Mouse (Mus musculus): ENCODE measurements around the gene Gm7942. TPM values are rescaled to one million over a fixed set of nuclear protein-coding genes. Genes with fewer than 3 reads are reported as not detected.
"Not testable (repeated sequence)": the region's sequence is repeated elsewhere in the genome, so short reads cannot be mapped to it uniquely, and the experiment has no call there.

The Gm7942 gene
- polyA plus RNA-seq (2016; fragmentation: Nextera tagmentation; extraction: Ambion mirVana), result not detected in 2 replicates

DNA sequence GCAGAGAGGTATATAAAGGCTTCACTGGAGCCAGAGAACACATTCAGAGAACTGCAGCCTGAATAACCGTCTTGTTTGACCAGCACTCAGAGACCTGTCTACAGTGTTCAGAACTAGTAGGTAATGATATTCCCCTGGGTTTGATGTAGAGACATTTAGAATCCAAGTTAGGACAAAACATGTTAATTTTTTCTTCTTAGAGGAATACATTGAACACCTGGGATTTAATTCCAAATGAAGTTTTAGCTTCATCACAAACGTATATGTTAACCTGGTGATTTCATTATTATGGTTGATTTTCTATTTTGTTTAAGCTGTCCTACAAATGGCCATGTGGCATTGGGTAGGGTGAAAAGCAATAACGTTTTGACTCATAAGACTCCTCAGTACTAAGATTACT is at the start of gene Gm7942:
Gene Gm7942, plus strand, starts transcription at position 301 of the 400 bp plus-strand sequence.
- H3K4me2 ChIP-seq; H3K9ac ChIP-seq (replicated peaks); H3K36me3 ChIP-seq; H3K27ac ChIP-seq; H3K27me3 ChIP-seq; H3K4me1 ChIP-seq (replicated peaks); ATAC-seq (ENCODE audit: insufficient number of reproducible peaks, insufficient read depth, low FRiP score, low TSS enrichment, low read depth); H3K9me3 ChIP-seq; H3K4me3 ChIP-seq (replicated peaks): not testable (repeated sequence)
- no CpG with 5 or more reads among the region's 3 CpGs for WGBS

Other genes starting within 250 kb of the Gm7942 start
- gene Gm3183, start 241.5 kb upstream of the Gm7942 start, polyA plus RNA-seq (2016; fragmentation: Nextera tagmentation; extraction: Ambion mirVana), result not detected in 2 replicates
- gene Gm6367, start 118.3 kb upstream of the Gm7942 start, polyA plus RNA-seq (2016; fragmentation: Nextera tagmentation; extraction: Ambion mirVana), result not detected in 2 replicates
- not detected in 2 replicates for gene Gm16513, start 75.7 kb downstream of the Gm7942 start, polyA plus RNA-seq (2016; fragmentation: Nextera tagmentation; extraction: Ambion mirVana)
- not detected in 2 replicates for gene Gm10424, start 165.8 kb downstream of the Gm7942 start, polyA plus RNA-seq (2016; fragmentation: Nextera tagmentation; extraction: Ambion mirVana)
- not detected in 2 replicates for gene Gm3259, start 199.0 kb downstream of the Gm7942 start, polyA plus RNA-seq (2016; fragmentation: Nextera tagmentation; extraction: Ambion mirVana)